8 mouse cellular contexts compared by ENCODE assay signal in genomic region chr7:44246984-44247470, GRCm38 (mm10). TPM values are rescaled to one million over a fixed set of nuclear protein-coding genes. Genes with fewer than 3 reads are reported as not detected.
DNase-seq lines count a peak whose midpoint lies in the region; ATAC-seq and TF ChIP-seq lines count a peak whose summit lies in the region.

No protein-coding gene starts in this region.

- peaks cover 19% of the 10 kb centered on the region for H3K4me1 ChIP-seq in bone marrow macrophage, adult 2 months (ENCODE audit: control insufficient read depth, insufficient read depth, low read length)
- peaks cover 16% of the 10 kb centered on the region for H3K4me1 ChIP-seq in forebrain, postnatal 0 days (ENCODE audit: insufficient read depth)
- peaks cover 38% of the 10 kb centered on the region for H3K4me1 ChIP-seq in kidney, embryonic 15.5 days
- peaks cover 58% of the 10 kb centered on the region for H3K4me1 ChIP-seq in megakaryocyte, embryonic 14.5 days
- peaks cover 13% of the 10 kb centered on the region for H3K4me1 ChIP-seq in stomach, embryonic 15.5 days

- no peak for TF ChIP-seq POLR2A in bone marrow macrophage, adult 2 months (IDR thresholded peaks at IDR 0.05; ENCODE audit: borderline replicate concordance, low read depth, low read length)

- H3K4me3 ChIP-seq in bone marrow macrophage, adult 2 months (ENCODE audit: insufficient read depth, low read length) = peak overlapping the region; percentile 83
- H3K4me3 ChIP-seq in forebrain, postnatal 0 days (ENCODE audit: low read depth, low read length) = peak overlapping the region; percentile 96
- H3K4me3 ChIP-seq in kidney, embryonic 15.5 days (replicated peaks) = peak overlapping the region; percentile 77
- peak overlapping the region; percentile 96 for H3K4me3 ChIP-seq in megakaryocyte, embryonic 14.5 days (replicated peaks)
- peak overlapping the region; percentile 79 for H3K4me3 ChIP-seq in stomach, embryonic 15.5 days (replicated peaks)

- WGBS in forebrain, postnatal 0 days = under 1% methylated on average over 23 of the region's 23 CpGs
- 0% methylated on average over 23 of the region's 23 CpGs for WGBS in kidney, embryonic 15.5 days
- 0% methylated on average over 23 of the region's 23 CpGs for WGBS in stomach, embryonic 15.5 days

- H3K9ac ChIP-seq in forebrain, postnatal 0 days = peak overlapping the region; percentile 100
- H3K9ac ChIP-seq in kidney, embryonic 15.5 days = peak overlapping the region; percentile 87
- H3K9ac ChIP-seq in stomach, embryonic 15.5 days = peak overlapping the region; percentile 90

- DNase-seq in cerebellum, adult 9-10 months = peak; percentile 80
- no peak for DNase-seq in cerebellum, postnatal 36 days
- DNase-seq in 3T3-L1 (ENCODE audit: low read depth, low spot score) = peak; percentile 51
- DNase-seq in forebrain, postnatal 0 days = peak; percentile 80

- H3K27ac ChIP-seq in bone marrow macrophage, adult 2 months (ENCODE audit: insufficient read depth, low read depth, low read length) = peak overlapping the region; percentile 50
- peak overlapping the region; percentile 100 for H3K27ac ChIP-seq in forebrain, postnatal 0 days (ENCODE audit: low read depth, low read length)
- H3K27ac ChIP-seq in kidney, embryonic 15.5 days = peak overlapping the region; percentile 95
- peak overlapping the region; percentile 96 for H3K27ac ChIP-seq in stomach, embryonic 15.5 days

- peaks cover 37% of the 10 kb centered on the region for H3K36me3 ChIP-seq in forebrain, postnatal 0 days (ENCODE audit: insufficient read depth)
- H3K36me3 ChIP-seq in kidney, embryonic 15.5 days = peaks cover 40% of the 10 kb centered on the region
- H3K36me3 ChIP-seq in megakaryocyte, embryonic 14.5 days (replicated peaks; ENCODE audit: low read length) = peaks cover 37% of the 10 kb centered on the region
- peaks cover 23% of the 10 kb centered on the region for H3K36me3 ChIP-seq in stomach, embryonic 15.5 days

- peak; percentile 65 for ATAC-seq in forebrain, postnatal 0 days
- peak; percentile 7; the same call in 1 of the 2 replicates for ATAC-seq in kidney, embryonic 15.5 days (replicated peaks; ENCODE audit: low FRiP score)
- ATAC-seq in stomach, embryonic 15.5 days (ENCODE audit: insufficient read depth, low FRiP score, low read depth) = no peak; the same call in 1 of the 2 replicates

- H3K27me3 ChIP-seq in forebrain, postnatal 0 days (ENCODE audit: insufficient read depth, low read length) = no peaks in the 10 kb centered on the region
- H3K27me3 ChIP-seq in kidney, embryonic 15.5 days = no peaks in the 10 kb centered on the region
- H3K27me3 ChIP-seq in megakaryocyte, embryonic 14.5 days (replicated peaks) = peaks cover 4% of the 10 kb centered on the region
- H3K27me3 ChIP-seq in stomach, embryonic 15.5 days (replicated peaks) = no peaks in the 10 kb centered on the region

- H3K9me3 ChIP-seq in forebrain, postnatal 0 days (ENCODE audit: low read length) = no peaks in the 10 kb centered on the region
- H3K9me3 ChIP-seq in kidney, embryonic 15.5 days (replicated peaks) = no peaks in the 10 kb centered on the region
- peaks cover 3% of the 10 kb centered on the region; the same call in 1 of the 2 replicates for H3K9me3 ChIP-seq in megakaryocyte, embryonic 14.5 days
- no peaks in the 10 kb centered on the region for H3K9me3 ChIP-seq in stomach, embryonic 15.5 days

- no peak for TF ChIP-seq CTCF in bone marrow macrophage, adult 2 months (IDR thresholded peaks at IDR 0.05; ENCODE audit: low read depth, low read length)
- TF ChIP-seq CTCF in forebrain, postnatal 0 days (IDR thresholded peaks at IDR 0.05; ENCODE audit: low read depth) = no peak

- peak overlapping the region; percentile 74 for H3K4me2 ChIP-seq in forebrain, postnatal 0 days (ENCODE audit: low read depth)
- peak overlapping the region; percentile 63 for H3K4me2 ChIP-seq in kidney, embryonic 15.5 days
- H3K4me2 ChIP-seq in stomach, embryonic 15.5 days = peak overlapping the region; percentile 65

RNA-seq across cellular contexts. Expression of gene 2410002F23Rik, which starts 0.5 kb away (rescaled TPM):
- polyA plus RNA-seq in bone marrow macrophage, adult 2 months (2012; ENCODE audit: insufficient read depth, insufficient read length, missing spikeins) = 18.4 and 21.7 TPM in 2 replicates
- total RNA-seq in forebrain, postnatal 0 days (2014; rRNA removed) = 250 and 333 TPM in 2 replicates
- 312 and 332 TPM in 2 replicates for polyA plus RNA-seq in forebrain, postnatal 0 days (2015; fragmentation: Nextera tagmentation; extraction: Ambion mirVana)
- polyA plus RNA-seq in kidney, embryonic 15.5 days (2015; fragmentation: Nextera tagmentation; extraction: Ambion mirVana) = 159 and 163 TPM in 2 replicates
- 90.5 and 96.5 TPM in 2 replicates for polyA plus RNA-seq in megakaryocyte, embryonic 14.5 days (2012; ENCODE audit: insufficient read depth, low replicate concordance)
- polyA plus RNA-seq in stomach, embryonic 15.5 days (2015; fragmentation: Nextera tagmentation; extraction: Ambion mirVana) = 120 and 139 TPM in 2 replicates

RNA-seq across cellular contexts. Expression of gene 1700028J19Rik, which starts 0.5 kb away (rescaled TPM):
- 1.0 and 1.6 TPM in 2 replicates for polyA plus RNA-seq in bone marrow macrophage, adult 2 months (2012; ENCODE audit: insufficient read depth, insufficient read length, missing spikeins)
- total RNA-seq in forebrain, postnatal 0 days (2014; rRNA removed) = 0.23 and 0.29 TPM in 2 replicates
- 1.6 and 2.3 TPM in 2 replicates for polyA plus RNA-seq in forebrain, postnatal 0 days (2015; fragmentation: Nextera tagmentation; extraction: Ambion mirVana)
- 1.1 and 1.7 TPM in 2 replicates for polyA plus RNA-seq in kidney, embryonic 15.5 days (2015; fragmentation: Nextera tagmentation; extraction: Ambion mirVana)
- not detected in 2 replicates for polyA plus RNA-seq in megakaryocyte, embryonic 14.5 days (2012; ENCODE audit: insufficient read depth, low replicate concordance)
- 1.6 and 1.8 TPM in 2 replicates for polyA plus RNA-seq in stomach, embryonic 15.5 days (2015; fragmentation: Nextera tagmentation; extraction: Ambion mirVana)

RNA-seq across cellular contexts. Expression of gene Acp4, which starts 10.2 kb away (rescaled TPM):
- not detected in 2 replicates for polyA plus RNA-seq in bone marrow macrophage, adult 2 months (2012; ENCODE audit: insufficient read depth, insufficient read length, missing spikeins)
- total RNA-seq in forebrain, postnatal 0 days (2014; rRNA removed) = not detected in 2 replicates
- 0.12 TPM in 1 of 2 replicates, not detected in the other for polyA plus RNA-seq in forebrain, postnatal 0 days (2015; fragmentation: Nextera tagmentation; extraction: Ambion mirVana)
- polyA plus RNA-seq in kidney, embryonic 15.5 days (2015; fragmentation: Nextera tagmentation; extraction: Ambion mirVana) = 0.13 and 0.21 TPM in 2 replicates
- not detected in 2 replicates for polyA plus RNA-seq in megakaryocyte, embryonic 14.5 days (2012; ENCODE audit: insufficient read depth, low replicate concordance)
- not detected in 2 replicates for polyA plus RNA-seq in stomach, embryonic 15.5 days (2015; fragmentation: Nextera tagmentation; extraction: Ambion mirVana)

RNA-seq across cellular contexts. Expression of gene Gm36864, which starts 11.1 kb away (rescaled TPM):
- polyA plus RNA-seq in bone marrow macrophage, adult 2 months (2012; ENCODE audit: insufficient read depth, insufficient read length, missing spikeins) = not detected in 2 replicates
- total RNA-seq in forebrain, postnatal 0 days (2014; rRNA removed) = not detected in 2 replicates
- polyA plus RNA-seq in forebrain, postnatal 0 days (2015; fragmentation: Nextera tagmentation; extraction: Ambion mirVana) = not detected in 2 replicates
- polyA plus RNA-seq in kidney, embryonic 15.5 days (2015; fragmentation: Nextera tagmentation; extraction: Ambion mirVana) = not detected in 2 replicates
- not detected in 2 replicates for polyA plus RNA-seq in megakaryocyte, embryonic 14.5 days (2012; ENCODE audit: insufficient read depth, low replicate concordance)
- polyA plus RNA-seq in stomach, embryonic 15.5 days (2015; fragmentation: Nextera tagmentation; extraction: Ambion mirVana) = 0.17 TPM in 1 of 2 replicates, not detected in the other

RNA-seq across cellular contexts. Expression of gene Gm15517, which starts 14.2 kb away (rescaled TPM):
- not detected in 2 replicates for polyA plus RNA-seq in bone marrow macrophage, adult 2 months (2012; ENCODE audit: insufficient read depth, insufficient read length, missing spikeins)
- not detected in 2 replicates for total RNA-seq in forebrain, postnatal 0 days (2014; rRNA removed)
- polyA plus RNA-seq in forebrain, postnatal 0 days (2015; fragmentation: Nextera tagmentation; extraction: Ambion mirVana) = not detected in 2 replicates
- not detected in 2 replicates for polyA plus RNA-seq in kidney, embryonic 15.5 days (2015; fragmentation: Nextera tagmentation; extraction: Ambion mirVana)
- polyA plus RNA-seq in megakaryocyte, embryonic 14.5 days (2012; ENCODE audit: insufficient read depth, low replicate concordance) = not detected in 2 replicates
- not detected in 2 replicates for polyA plus RNA-seq in stomach, embryonic 15.5 days (2015; fragmentation: Nextera tagmentation; extraction: Ambion mirVana)

Comparison
In these comparisons a context has a peak if more than half of its experiments do, and no peak if none do; other contexts are left out.
1. DNase-seq: peak in cerebellum, adult 9-10 months (single experiment), 3T3-L1 (single experiment) and forebrain, postnatal 0 days (single experiment); none in cerebellum, postnatal 36 days (0 of 2).
2. H3K27ac ChIP-seq: peak in every context shown above with its lines; median percentile 100 in forebrain, postnatal 0 days; 96 in stomach, embryonic 15.5 days; 95 in kidney, embryonic 15.5 days; 50 in bone marrow macrophage, adult 2 months.
3. Peak in every context shown above with its lines, with median percentiles within 50 percentile points of each other: H3K4me3 ChIP-seq, H3K4me2 ChIP-seq and H3K9ac ChIP-seq.